Mouse (Mus musculus): Measurements from ENCODE around the gene Gm20671. TPM values are rescaled to one million over a fixed set of nuclear protein-coding genes. Genes with fewer than 3 reads are reported as not detected.
"Not testable (repeated sequence)": the region's sequence is repeated elsewhere in the genome, so short reads cannot be mapped to it uniquely, and the experiment has no call there.

The Gm20671 gene
- not detected in 2 replicates for total RNA-seq (2014; fragmentation: Nextera tagmentation)
- total RNA-seq (2017): 6.3 TPM in 1 of 2 replicates, not detected in the other

GRCm38 (mm10) chr5:32827009-32827408 is at the start of gene Gm20671:
Gene Gm20671, minus strand, starts transcription at chr5:32827109.
- ATAC-seq (replicated peaks; ENCODE audit: poor library complexity, severe bottlenecking): no peak

GRCm38 (mm10) chr5:32872346-32872745 is 45.4 kb upstream of the Gm20671 start:
- no peak for ATAC-seq (replicated peaks; ENCODE audit: poor library complexity, severe bottlenecking)

- ATAC-seq (replicated peaks; ENCODE audit: poor library complexity, severe bottlenecking): no peak
Measured at GRCm38 (mm10) chr5:32869389-32870024, 42.6 kb upstream of the Gm20671 start.

- ATAC-seq (replicated peaks; ENCODE audit: poor library complexity, severe bottlenecking): peak; percentile 99
Measured at GRCm38 (mm10) chr5:32863253-32864228, 36.6 kb upstream of the Gm20671 start, which contains the start of gene Depdc5. Gene Depdc5, plus strand, starts transcription at chr5:32863701.

GRCm38 (mm10) chr5:32862469-32863132 is 35.7 kb upstream of the Gm20671 start:
- ATAC-seq (replicated peaks; ENCODE audit: poor library complexity, severe bottlenecking): no peak

GRCm38 (mm10) chr5:32861082-32861481 is 34.2 kb upstream of the Gm20671 start:
- no peak for ATAC-seq (replicated peaks; ENCODE audit: poor library complexity, severe bottlenecking)

- peak; percentile 36; the same call in 1 of the 2 replicates for ATAC-seq (replicated peaks; ENCODE audit: poor library complexity, severe bottlenecking)
Measured at GRCm38 (mm10) chr5:32857781-32858220, 30.9 kb upstream of the Gm20671 start.

- ATAC-seq (replicated peaks; ENCODE audit: poor library complexity, severe bottlenecking): not testable (repeated sequence)
Measured at GRCm38 (mm10) chr5:32855274-32855673, 28.4 kb upstream of the Gm20671 start.

GRCm38 (mm10) chr5:32854818-32855217 is 27.9 kb upstream of the Gm20671 start:
- no peak for ATAC-seq (replicated peaks; ENCODE audit: poor library complexity, severe bottlenecking)

- peak; percentile 99 for ATAC-seq (replicated peaks; ENCODE audit: poor library complexity, severe bottlenecking)
Measured at GRCm38 (mm10) chr5:32853731-32854507, 27.0 kb upstream of the Gm20671 start, which contains the start of gene Prr14l. Gene Prr14l, minus strand, starts transcription at chr5:32854256.

- no peak for ATAC-seq (replicated peaks; ENCODE audit: poor library complexity, severe bottlenecking)
Measured at GRCm38 (mm10) chr5:32852026-32852425, 25.1 kb upstream of the Gm20671 start.

- ATAC-seq (replicated peaks; ENCODE audit: poor library complexity, severe bottlenecking): not testable (repeated sequence)
Measured at GRCm38 (mm10) chr5:32849580-32849979, 22.7 kb upstream of the Gm20671 start.

GRCm38 (mm10) chr5:32849178-32849577 is 22.3 kb upstream of the Gm20671 start:
- no peak for ATAC-seq (replicated peaks; ENCODE audit: poor library complexity, severe bottlenecking)

GRCm38 (mm10) chr5:32840029-32840428 is 13.1 kb upstream of the Gm20671 start:
- ATAC-seq (replicated peaks; ENCODE audit: poor library complexity, severe bottlenecking): no peak

GRCm38 (mm10) chr5:32836976-32837375 is 10.1 kb upstream of the Gm20671 start:
- no peak for ATAC-seq (replicated peaks; ENCODE audit: poor library complexity, severe bottlenecking)

GRCm38 (mm10) chr5:32834497-32834896 is 7.6 kb upstream of the Gm20671 start:
- ATAC-seq (replicated peaks; ENCODE audit: poor library complexity, severe bottlenecking): no peak

- no peak for ATAC-seq (replicated peaks; ENCODE audit: poor library complexity, severe bottlenecking)
Measured at GRCm38 (mm10) chr5:32830054-32830453, 3.1 kb upstream of the Gm20671 start.

- ATAC-seq (replicated peaks; ENCODE audit: poor library complexity, severe bottlenecking): not testable (repeated sequence)
Measured at GRCm38 (mm10) chr5:32828766-32829165, 1.9 kb upstream of the Gm20671 start.

GRCm38 (mm10) chr5:32820471-32820870 is 6.4 kb downstream of the Gm20671 start:
- no peak for ATAC-seq (replicated peaks; ENCODE audit: poor library complexity, severe bottlenecking)

GRCm38 (mm10) chr5:32815396-32815795 is 11.5 kb downstream of the Gm20671 start:
- ATAC-seq (replicated peaks; ENCODE audit: poor library complexity, severe bottlenecking): no peak

Data from granulocyte monocyte progenitor cell, adult 5-6 weeks (primary cell).